Mouse (Mus musculus) limb, embryonic 12.5 days (tissue): ENCODE data around the gene Myom1. TPM values are rescaled to one million over a fixed set of nuclear protein-coding genes. Genes with fewer than 3 reads are reported as not detected.

Experiments used
- ATAC-seq: fragments of 200-750 bp; cut with Nextera tagmentation; 2 replicates; pipeline ENCODE4 v1.8.0; 2017; ENCODE audit warnings: low read depth, moderate TSS enrichment; ENCODE audit not compliant: insufficient number of reproducible peaks, insufficient read depth, low FRiP score, low TSS enrichment
- H3K27ac ChIP-seq: fragments of 300-500 bp; sonication (generic); 2 replicates; pipeline ENCODE4 v1.5.1; 2016; ENCODE audit warnings: mild to moderate bottlenecking, moderate library complexity
- H3K27me3 ChIP-seq: fragments of 300-500 bp; sonication (generic); 2 replicates; pipeline ENCODE4 v1.6.1; 2016; ENCODE audit warnings: mild to moderate bottlenecking, moderate library complexity
- H3K36me3 ChIP-seq: fragments of 300-500 bp; sonication (generic); 2 replicates; pipeline ENCODE4 v1.6.1; 2016; ENCODE audit warnings: mild to moderate bottlenecking, moderate library complexity
- H3K4me1 ChIP-seq: fragments of 300-500 bp; sonication (generic); replicated peaks from 2 replicates; pipeline ENCODE4 v1.6.1; 2016
- H3K4me2 ChIP-seq: fragments of 300-500 bp; sonication (generic); 2 replicates; pipeline ENCODE4 v1.6.1; 2016; ENCODE audit warnings: mild to moderate bottlenecking, moderate library complexity
- H3K4me3 ChIP-seq: fragments of 300-500 bp; sonication (generic); replicated peaks from 2 replicates; pipeline ENCODE4 v1.5.1; 2016; ENCODE audit warnings: mild to moderate bottlenecking
- H3K9ac ChIP-seq: fragments of 300-500 bp; sonication (generic); replicated peaks from 2 replicates; pipeline ENCODE4 v1.6.1; 2016; ENCODE audit warnings: mild to moderate bottlenecking, moderate library complexity
- H3K9me3 ChIP-seq: fragments of 300-500 bp; sonication (generic); 2 replicates; pipeline ENCODE4 v1.6.1; 2016; ENCODE audit warnings: mild to moderate bottlenecking, moderate library complexity
- WGBS: fragments of 180-500 bp; shearing (Covaris S2); methylation state at CpG from one replicate; pipeline ENCODE4 v1.1.7; 2016; 5-methylcytosine and 5-hydroxymethylcytosine counted together
- polyA plus RNA-seq: library from polyadenylated mRNA; unstranded; fragments of >200 nt; fragmentation: Nextera tagmentation; extraction: Ambion mirVana; gene quantifications from 2 replicates; pipeline ENCODE4 v1.2.1, GENCODE M21; 2016

The Myom1 gene
- polyA plus RNA-seq, 1 experiment from 2014 or later = 7.6 TPM

DNA sequence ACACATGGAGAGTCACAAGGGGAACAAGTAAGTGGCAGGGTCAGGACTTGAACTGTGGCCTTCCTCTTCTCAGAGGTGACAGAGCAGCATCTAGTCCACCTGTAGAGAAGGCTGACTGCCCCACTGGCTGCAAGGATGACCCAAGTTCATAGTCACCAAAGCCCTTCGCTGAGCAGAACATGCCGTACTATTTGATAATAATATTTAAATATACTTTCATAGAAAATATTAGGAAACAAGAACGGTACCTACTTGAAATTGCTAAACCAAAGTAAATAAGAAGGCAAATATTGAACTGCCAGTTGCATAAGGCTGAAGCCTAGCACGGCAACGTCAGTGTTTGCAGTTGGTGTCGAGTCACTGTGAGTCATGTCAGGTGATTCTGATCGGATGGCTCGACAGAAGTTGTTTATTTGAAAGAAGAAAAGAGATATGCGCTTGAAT, 86.6 kb downstream of the Myom1 start:
- WGBS = 89% methylated on average over 9 of the region's 9 CpGs
- Histone ChIP-seq H3K27me3 (no peaks in the 10 kb centered on the region), H3K4me2 (no peak overlapping the region), H3K4me3 (no peak overlapping the region), H3K9me3 (no peaks in the 10 kb centered on the region), H3K36me3 (no peaks in the 10 kb centered on the region), H3K9ac (no peak overlapping the region), H3K4me1 (peaks cover 8% of the 10 kb centered on the region), H3K27ac (no peak overlapping the region)
- no peak for ATAC-seq

DNA sequence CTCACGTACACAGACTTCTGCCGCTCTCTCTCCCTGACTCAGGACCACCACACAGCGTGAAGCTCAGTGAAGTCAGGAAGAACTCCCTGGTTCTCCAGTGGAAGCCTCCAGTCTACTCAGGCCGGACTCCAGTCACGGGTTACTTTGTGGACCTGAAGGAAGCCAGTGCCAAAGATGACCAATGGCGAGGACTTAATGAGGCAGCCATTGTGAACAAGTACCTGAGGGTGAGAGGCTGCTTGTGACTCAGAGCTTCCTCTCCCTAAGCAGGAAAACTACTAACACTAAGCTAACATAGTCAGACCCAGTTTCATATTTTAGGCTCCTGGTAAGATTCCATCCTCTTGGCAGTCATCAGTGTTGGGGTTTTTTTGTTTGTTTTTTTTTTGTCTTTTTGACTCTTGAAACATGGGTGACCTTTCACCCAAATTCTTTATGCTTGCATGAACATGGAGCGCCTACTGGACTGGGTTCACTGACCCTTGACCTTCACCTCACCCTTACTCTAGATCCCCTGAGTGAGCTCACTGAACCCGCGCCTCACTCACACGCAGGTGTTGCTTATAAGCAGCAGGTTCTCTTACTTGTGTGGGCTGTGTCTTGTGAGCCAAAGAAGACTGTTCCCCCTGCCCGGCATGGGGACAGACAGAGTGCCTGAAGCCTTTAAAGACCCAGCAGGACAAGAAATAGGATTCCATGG, 87.5 kb downstream of the Myom1 start:
- Histone ChIP-seq H3K4me2 (no peak overlapping the region), H3K27ac (no peak overlapping the region), H3K9me3 (no peaks in the 10 kb centered on the region), H3K27me3 (no peaks in the 10 kb centered on the region), H3K36me3 (no peaks in the 10 kb centered on the region), H3K4me1 (peaks cover 12% of the 10 kb centered on the region), H3K9ac (no peak overlapping the region), H3K4me3 (no peak overlapping the region)
- no peak for ATAC-seq
- 83% methylated on average over 11 of the region's 11 CpGs for WGBS

DNA sequence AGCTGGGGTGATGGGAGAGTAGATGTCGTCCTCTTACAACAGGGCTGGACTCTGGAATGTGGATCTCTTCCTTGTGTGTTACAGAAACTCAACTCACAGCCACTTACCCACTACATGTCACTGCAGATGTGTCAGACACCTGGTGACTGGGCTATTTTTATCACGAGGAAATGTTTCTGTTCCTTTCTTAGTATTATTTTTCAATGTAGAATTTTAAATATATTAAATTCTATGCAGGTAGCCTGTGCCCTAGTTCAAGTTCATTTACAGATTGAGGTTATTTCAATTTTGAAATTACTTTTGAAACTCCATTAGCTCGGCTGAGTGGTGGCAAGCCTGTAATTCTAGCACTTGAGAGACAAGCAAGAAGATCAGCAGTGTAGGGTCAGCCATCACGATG, 88.6 kb downstream of the Myom1 start:
- Histone ChIP-seq H3K4me3 (no peak overlapping the region), H3K9me3 (no peaks in the 10 kb centered on the region), H3K4me2 (no peak overlapping the region), H3K36me3 (no peaks in the 10 kb centered on the region), H3K27me3 (no peaks in the 10 kb centered on the region), H3K4me1 (peaks cover 14% of the 10 kb centered on the region), H3K27ac (no peak overlapping the region), H3K9ac (no peak overlapping the region)
- ATAC-seq = no peak
- WGBS = 81% methylated on average over 4 of the region's 4 CpGs

DNA sequence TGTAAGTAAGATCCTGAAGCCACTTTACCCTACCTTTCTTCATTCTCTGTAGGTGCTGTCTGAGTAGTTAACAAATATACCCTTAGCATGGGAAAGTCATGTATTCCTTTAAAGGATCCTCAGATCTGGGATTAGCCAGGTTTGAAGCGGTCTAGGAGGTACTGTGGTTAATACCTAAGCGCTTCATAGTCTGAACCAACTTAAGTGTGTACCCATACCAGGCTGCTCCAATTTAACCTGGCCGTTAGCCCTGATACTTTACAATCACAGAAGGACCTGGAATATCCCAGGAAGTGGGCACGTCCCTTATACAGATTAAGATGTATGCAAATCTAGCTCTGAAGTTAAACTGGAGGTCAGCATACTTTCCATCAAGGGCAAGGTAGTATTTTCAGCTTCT, 89.9 kb downstream of the Myom1 start:
- 87% methylated on average over 4 of the region's 4 CpGs for WGBS
- peaks cover 14% of the 10 kb centered on the region for H3K4me1 ChIP-seq
- no peak for ATAC-seq
- H3K4me2 ChIP-seq = no peak overlapping the region
- H3K27ac ChIP-seq = no peak overlapping the region
- no peak overlapping the region for H3K4me3 ChIP-seq
- H3K27me3 ChIP-seq = no peaks in the 10 kb centered on the region
- no peaks in the 10 kb centered on the region for H3K36me3 ChIP-seq
- no peak overlapping the region for H3K9ac ChIP-seq
- no peaks in the 10 kb centered on the region for H3K9me3 ChIP-seq

DNA sequence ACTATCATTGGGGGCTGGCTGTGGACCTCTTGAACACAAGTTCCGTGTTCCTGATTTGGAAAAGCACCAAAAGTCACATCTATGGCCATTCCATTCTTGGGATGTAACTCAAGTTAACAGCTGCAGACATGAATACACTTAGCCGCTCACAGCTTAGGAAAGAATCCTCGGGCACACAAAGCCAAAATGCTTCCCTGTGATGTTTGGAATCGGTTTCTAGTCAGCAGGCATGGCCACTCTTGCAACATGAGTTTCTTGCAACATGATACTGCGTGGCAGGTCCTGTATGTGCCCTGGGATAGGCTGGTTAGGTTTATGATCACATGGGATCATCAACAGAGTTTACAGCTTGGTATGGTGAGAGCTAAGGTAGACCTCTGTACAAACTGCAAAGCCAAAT, 91.4 kb downstream of the Myom1 start:
- no peak overlapping the region for H3K4me2 ChIP-seq
- H3K4me1 ChIP-seq = peaks cover 14% of the 10 kb centered on the region
- 73% methylated on average over 5 of the region's 5 CpGs for WGBS
- ATAC-seq = 0 out of 2 replicates have a peak, but pooled peaks have one; percentile 70
- H3K36me3 ChIP-seq = no peaks in the 10 kb centered on the region
- no peak overlapping the region for H3K9ac ChIP-seq
- H3K27me3 ChIP-seq = no peaks in the 10 kb centered on the region
- no peak overlapping the region for H3K4me3 ChIP-seq
- 0 out of 2 replicates have a peak overlapping the region, but pooled peaks have one; percentile 12 for H3K27ac ChIP-seq
- H3K9me3 ChIP-seq = no peaks in the 10 kb centered on the region

DNA sequence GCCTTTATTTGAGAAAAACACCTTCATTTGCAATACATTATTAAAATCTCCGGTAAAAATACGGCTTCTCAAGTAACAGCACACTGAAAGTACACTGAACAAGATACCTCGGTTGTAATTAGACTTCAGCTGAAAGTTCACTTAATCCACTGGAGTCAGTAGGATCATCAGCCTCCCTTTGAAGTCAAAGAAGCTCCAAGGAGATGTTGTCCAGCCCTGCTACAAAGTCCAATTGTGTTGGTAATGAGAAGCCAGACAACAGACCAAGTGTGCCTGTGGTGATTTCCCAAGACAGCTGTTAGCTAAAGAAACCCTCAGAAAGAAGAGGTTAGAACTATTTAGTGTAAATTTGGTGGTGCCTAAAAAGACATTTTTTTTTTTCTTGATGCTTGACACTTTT, 92.0 kb downstream of the Myom1 start:
- ATAC-seq = no peak
- H3K27me3 ChIP-seq = no peaks in the 10 kb centered on the region
- peaks cover 14% of the 10 kb centered on the region for H3K4me1 ChIP-seq
- H3K4me3 ChIP-seq = no peak overlapping the region
- no peak overlapping the region for H3K27ac ChIP-seq
- WGBS = 41% methylated on average over 3 of the region's 3 CpGs
- H3K9ac ChIP-seq = no peak overlapping the region
- H3K36me3 ChIP-seq = no peaks in the 10 kb centered on the region
- H3K9me3 ChIP-seq = no peaks in the 10 kb centered on the region
- H3K4me2 ChIP-seq = no peak overlapping the region

DNA sequence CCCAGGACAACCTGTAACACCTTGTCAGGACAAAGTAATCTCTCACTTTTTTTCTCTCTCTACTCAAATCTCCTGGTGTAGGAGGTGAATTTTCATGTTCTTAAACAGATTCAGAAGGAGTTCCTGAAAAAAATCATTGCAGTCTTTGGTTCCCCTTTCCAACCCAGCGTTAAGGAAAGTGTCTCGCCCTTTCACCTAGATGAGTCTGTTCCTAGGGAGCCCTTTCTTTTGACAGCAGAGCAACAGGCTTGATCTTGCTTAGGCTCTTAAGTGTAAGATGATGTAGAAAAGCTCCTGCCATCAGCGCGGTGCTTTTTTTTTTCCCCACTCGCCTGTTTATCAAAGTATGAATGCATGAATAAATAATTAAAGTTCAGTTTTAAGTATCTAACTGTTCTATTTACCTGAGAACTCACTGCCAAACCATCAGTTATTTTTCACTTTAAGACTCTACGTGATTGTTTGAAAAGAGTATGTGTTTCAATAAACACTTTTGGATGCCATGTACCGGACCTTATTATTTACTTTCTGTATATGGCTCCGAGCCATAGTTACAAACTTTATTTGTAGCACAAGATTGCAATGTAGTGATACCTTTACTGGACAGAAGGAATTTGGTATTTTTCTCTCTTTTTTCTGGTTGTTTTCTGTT, 94.2 kb downstream of the Myom1 start:
- Histone ChIP-seq H3K4me2 (no peak overlapping the region), H3K27ac (no peak overlapping the region), H3K4me3 (no peak overlapping the region), H3K9ac (no peak overlapping the region), H3K9me3 (no peaks in the 10 kb centered on the region), H3K4me1 (peaks cover 14% of the 10 kb centered on the region), H3K36me3 (no peaks in the 10 kb centered on the region), H3K27me3 (no peaks in the 10 kb centered on the region)
- no peak for ATAC-seq
- WGBS = 89% methylated on average over 8 of the region's 8 CpGs

DNA sequence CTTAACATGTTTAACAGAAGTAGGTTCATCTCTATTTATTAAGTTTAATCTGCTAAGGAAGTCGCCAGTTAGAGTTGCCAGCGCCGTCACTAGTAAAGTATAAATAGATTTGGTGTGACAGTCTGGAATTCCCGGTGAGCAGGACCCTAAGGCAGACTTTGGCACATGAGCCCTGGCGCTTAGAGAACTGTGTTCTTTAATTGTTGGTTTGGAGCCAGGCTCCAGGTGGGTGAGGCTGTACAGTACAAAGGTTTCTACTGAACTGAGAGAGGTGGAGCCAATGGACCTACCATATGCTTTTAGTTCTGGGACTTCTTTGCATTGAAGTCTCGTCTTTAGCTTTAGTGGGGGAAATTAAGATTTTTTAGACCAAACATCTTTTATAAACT, 94.8 kb downstream of the Myom1 start:
- Histone ChIP-seq H3K4me2 (no peak overlapping the region), H3K36me3 (no peaks in the 10 kb centered on the region), H3K9me3 (no peaks in the 10 kb centered on the region), H3K4me1 (peaks cover 15% of the 10 kb centered on the region), H3K4me3 (no peak overlapping the region), H3K27me3 (no peaks in the 10 kb centered on the region), H3K27ac (no peak overlapping the region), H3K9ac (no peak overlapping the region)
- WGBS = 73% methylated on average over 6 of the region's 6 CpGs
- ATAC-seq = no peak

DNA sequence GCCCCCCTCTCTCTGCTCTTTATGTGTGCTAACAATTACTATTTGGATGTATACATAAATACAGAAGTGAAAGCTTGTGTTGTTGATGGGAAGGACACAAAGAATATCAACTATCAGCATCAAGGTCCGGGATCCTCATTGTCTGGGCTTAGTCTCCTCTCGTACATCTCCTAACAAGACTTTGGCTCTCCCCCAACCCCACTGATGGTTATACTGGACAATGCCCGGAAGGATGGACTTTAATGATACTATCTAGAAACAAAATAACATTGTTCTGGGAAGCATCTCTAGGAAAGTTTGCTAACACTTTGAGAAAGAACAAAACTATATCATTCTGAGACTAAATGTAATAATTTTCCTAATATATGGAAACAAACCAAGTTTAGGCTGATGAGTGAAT, 96.2 kb downstream of the Myom1 start:
- no peak for ATAC-seq
- Histone ChIP-seq H3K27ac (no peak overlapping the region), H3K36me3 (no peaks in the 10 kb centered on the region), H3K9ac (no peak overlapping the region), H3K4me3 (no peak overlapping the region), H3K4me2 (no peak overlapping the region), H3K4me1 (peaks cover 21% of the 10 kb centered on the region), H3K9me3 (no peaks in the 10 kb centered on the region), H3K27me3 (no peaks in the 10 kb centered on the region)
- 94% methylated on average over 3 of the region's 3 CpGs for WGBS

DNA sequence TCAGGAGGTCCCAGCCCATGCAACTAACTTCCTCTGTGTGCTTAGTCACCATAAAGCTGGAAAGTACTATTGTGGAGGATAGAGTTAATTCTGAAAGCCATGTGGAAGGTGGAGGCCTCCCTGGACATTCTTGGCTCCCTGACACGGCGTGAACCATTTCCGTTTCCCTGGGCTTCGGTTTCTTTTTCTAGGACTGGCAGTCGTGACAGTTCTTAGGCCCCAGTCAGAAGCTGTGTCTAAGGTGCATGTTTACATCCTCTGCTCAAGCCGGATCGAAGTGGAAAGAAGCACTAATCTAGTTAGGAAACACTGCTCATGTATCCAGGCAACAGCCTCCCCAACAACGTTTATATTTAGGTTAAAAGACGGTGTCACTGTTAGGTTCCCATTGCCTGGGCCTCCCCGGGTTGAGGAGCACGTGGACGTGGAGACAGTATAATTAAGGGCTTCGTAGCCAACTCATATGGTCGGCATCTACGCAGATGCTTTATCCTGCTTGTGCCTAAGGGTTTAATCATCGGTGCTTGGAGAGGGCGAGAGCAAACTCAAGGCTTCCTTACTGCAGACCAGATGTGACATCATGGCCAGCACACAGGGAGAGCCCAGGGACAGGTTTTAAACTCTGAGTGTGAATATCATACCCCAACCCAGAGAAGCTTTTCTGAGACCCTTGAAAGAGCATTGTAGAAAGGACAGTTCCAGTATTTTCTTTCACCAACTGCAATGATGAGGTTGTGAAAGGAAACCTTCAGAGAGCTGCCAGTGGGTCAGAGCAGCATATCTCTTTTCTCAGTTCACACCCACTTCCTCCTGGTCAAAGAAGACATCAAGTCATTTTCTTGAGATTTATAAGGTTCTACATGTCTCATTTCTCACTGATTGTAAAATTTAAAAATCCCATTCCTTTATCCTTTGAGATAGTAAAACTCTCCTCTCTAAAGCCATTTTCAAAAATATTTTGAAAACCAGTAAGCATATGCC, 100.4 kb downstream of the Myom1 start:
- H3K9me3 ChIP-seq = no peaks in the 10 kb centered on the region
- H3K9ac ChIP-seq = no peak overlapping the region
- no peak overlapping the region for H3K4me2 ChIP-seq
- no peaks in the 10 kb centered on the region for H3K27me3 ChIP-seq
- H3K27ac ChIP-seq = peak overlapping the region; percentile 31
- WGBS = 20% methylated on average over 17 of the region's 17 CpGs
- peak; percentile 26; the same call in 1 of the 2 replicates for ATAC-seq
- H3K4me1 ChIP-seq = peaks cover 14% of the 10 kb centered on the region
- H3K36me3 ChIP-seq = no peaks in the 10 kb centered on the region
- H3K4me3 ChIP-seq = no peak overlapping the region

DNA sequence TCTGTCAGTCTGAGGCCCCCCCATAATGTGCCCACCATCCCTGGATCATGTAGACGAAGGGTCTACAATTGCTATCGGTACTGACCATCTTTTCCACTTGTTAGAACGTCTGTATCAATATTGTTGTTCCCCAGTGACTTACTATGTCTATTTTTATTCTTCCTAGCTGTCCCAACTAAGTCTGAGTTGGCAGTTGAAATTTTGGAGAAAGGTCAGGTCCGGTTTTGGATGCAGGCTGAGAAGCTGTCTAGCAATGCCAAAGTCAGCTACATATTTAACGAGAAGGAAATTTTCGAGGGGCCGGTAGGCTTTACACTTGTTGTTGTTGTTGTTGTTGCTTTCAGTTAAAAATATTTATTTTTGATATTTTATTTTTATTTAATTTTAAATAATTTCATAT, 102.9 kb downstream of the Myom1 start:
- Histone ChIP-seq H3K4me1 (peaks cover 16% of the 10 kb centered on the region), H3K9ac (no peak overlapping the region), H3K27me3 (no peaks in the 10 kb centered on the region), H3K36me3 (no peaks in the 10 kb centered on the region), H3K27ac (no peak overlapping the region), H3K4me2 (no peak overlapping the region), H3K4me3 (no peak overlapping the region), H3K9me3 (no peaks in the 10 kb centered on the region)
- 91% methylated on average over 7 of the region's 7 CpGs for WGBS
- ATAC-seq = no peak
